Mouse (Mus musculus) small intestine, adult 2 months (tissue): ENCODE data around the gene Fam53b.

ENCODE experiments used
- CTCF ChIP-seq: fragments of 200-500 bp; IDR thresholded peaks from 2 replicates; pipeline ENCODE4 v1.5.1; 2012; ENCODE audit warnings: low read depth, mild to moderate bottlenecking, control low read depth, inconsistent platforms, low read length, moderate library complexity, mixed read lengths; ENCODE audit not compliant: insufficient replicate concordance, insufficient read length; ENCODE audit errors: extremely low read depth
- POLR2A ChIP-seq: fragments of 200-500 bp; IDR thresholded peaks from 2 replicates; pipeline ENCODE4 v1.6.1; 2012; ENCODE audit warnings: low read depth, mild to moderate bottlenecking, control low read depth, inconsistent platforms, low read length, moderate library complexity

- no peak for TF ChIP-seq CTCF
- TF ChIP-seq POLR2A, result no peak
Measured at GRCm38 (mm10) chr7:132777117-132777516, 36.6 kb downstream of the Fam53b start.
